Mouse (Mus musculus): ENCODE results near the gene Tle2.

- no peak for TF ChIP-seq CTCF (IDR thresholded peaks at IDR 0.05; ENCODE audit: low read depth)
- no peak for TF ChIP-seq EP300 (IDR thresholded peaks at IDR 0.05; ENCODE audit: low read depth)
These were observed 29.1 kb upstream of the Tle2 start, which contains the start of gene Gna11 for GRCm38 (mm10) chr10:81545161-81545747.

All from heart, postnatal 0 days (tissue).